Mouse (Mus musculus) forebrain, embryonic 14.5 days (tissue): ENCODE results near the gene Bcr. TPM values are rescaled to one million over a fixed set of nuclear protein-coding genes. Genes with fewer than 3 reads are reported as not detected.

Experiments used
- ATAC-seq: fragments of 200-750 bp; cut with Nextera tagmentation; 2 replicates; pipeline ENCODE4 v1.8.0; 2017; ENCODE audit warnings: mild to moderate bottlenecking, moderate library complexity
- DNase-seq: peaks from one replicate; pipeline ENCODE4 v3.0.0-alpha.2; 2015; ENCODE audit warnings: low spot score
- H3K27ac ChIP-seq: fragments of 300-500 bp; sonication (generic); 2 replicates; pipeline ENCODE4 v1.5.1; 2014; ENCODE audit warnings: low read depth, mild to moderate bottlenecking, control low read depth, low read length, moderate library complexity
- H3K27me3 ChIP-seq: fragments of 300-500 bp; sonication (generic); replicated peaks from 2 replicates; pipeline ENCODE4 v1.6.1; 2014; ENCODE audit warnings: low read length, control low read depth, mixed read lengths; ENCODE audit not compliant: control insufficient read depth, insufficient read depth
- H3K36me3 ChIP-seq: fragments of 300-500 bp; sonication (generic); 2 replicates; pipeline ENCODE4 v1.6.1; 2014; ENCODE audit warnings: low read length, control low read depth; ENCODE audit not compliant: control insufficient read depth, insufficient read depth
- H3K4me1 ChIP-seq: fragments of 300-500 bp; sonication (generic); 2 replicates; pipeline ENCODE4 v1.6.1; 2014; ENCODE audit warnings: antibody characterized with exemption, low read length, control low read depth; ENCODE audit not compliant: control insufficient read depth, insufficient read depth
- H3K4me2 ChIP-seq: fragments of 300-500 bp; sonication (generic); 2 replicates; pipeline ENCODE4 v1.6.1; 2014; ENCODE audit warnings: mild to moderate bottlenecking, control low read depth, low read length
- H3K4me3 ChIP-seq: fragments of 300-500 bp; sonication (generic); 2 replicates; pipeline ENCODE4 v1.5.1; 2014; ENCODE audit warnings: low read depth, low read length, control low read depth
- H3K9ac ChIP-seq: fragments of 300-500 bp; sonication (generic); 2 replicates; pipeline ENCODE4 v1.6.1; 2014; ENCODE audit warnings: mild to moderate bottlenecking, low read length, control low read depth, moderate library complexity
- H3K9me3 ChIP-seq: fragments of 300-500 bp; sonication (generic); replicated peaks from 2 replicates; pipeline ENCODE4 v1.6.1; 2016; ENCODE audit warnings: low read length, control low read depth, mixed read lengths; ENCODE audit not compliant: control insufficient read depth
- WGBS: fragments of 180-500 bp; shearing (Covaris S2); extraction: QIAGEN DNeasy Blood & Tissue Kit; methylation state at CpG from one replicate; pipeline ENCODE4 v1.1.7; 2014; 5-methylcytosine and 5-hydroxymethylcytosine counted together
- polyA plus RNA-seq: library from polyadenylated mRNA; unstranded; fragments of >200 nt; fragmentation: Nextera tagmentation; extraction: Ambion mirVana; gene quantifications from 2 replicates; pipeline ENCODE4 v1.2.1, GENCODE M21; 2014

Gene Bcr
- polyA plus RNA-seq, 1 experiment from 2014 or later, result 12.6 TPM

DNA sequence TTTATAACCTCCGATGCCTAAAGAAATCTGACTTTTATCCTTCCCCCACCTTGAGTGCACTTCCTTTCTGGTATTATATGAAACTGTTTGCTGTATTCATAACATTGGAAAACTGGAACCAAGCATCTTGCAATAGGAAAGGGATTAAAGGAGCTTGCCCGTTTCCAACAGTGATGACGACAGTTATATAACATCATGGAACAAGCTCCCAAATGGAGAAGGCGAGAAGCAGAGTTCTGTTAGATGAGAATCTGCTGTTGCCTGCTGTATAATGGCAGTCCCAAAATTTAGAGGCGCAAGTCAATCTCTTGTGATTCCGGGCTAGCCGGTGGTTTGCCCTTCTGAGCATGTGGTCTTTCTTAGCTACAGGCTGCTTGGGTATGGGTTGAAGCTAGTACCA, 34.8 kb downstream of the Bcr start:
- no peak for DNase-seq
- peaks cover 20% of the 10 kb centered on the region for H3K4me1 ChIP-seq

GRCm38 (mm10) chr10:75098446-75099183, 38.2 kb downstream of the Bcr start:
- no peak overlapping the region for H3K4me3 ChIP-seq
- no peaks in the 10 kb centered on the region for H3K36me3 ChIP-seq
- peaks cover 17% of the 10 kb centered on the region for H3K4me1 ChIP-seq
- H3K4me2 ChIP-seq, result no peak overlapping the region
- H3K27me3 ChIP-seq, result no peaks in the 10 kb centered on the region
- peak overlapping the region; percentile 41; the same call in 1 of the 2 replicates for H3K27ac ChIP-seq
- DNase-seq (peak; percentile 41), ATAC-seq (peak; percentile 60; the same call in 1 of the 2 replicates)
- H3K9ac ChIP-seq, result 0 out of 2 replicates have a peak overlapping the region, but pooled peaks have one; percentile 0
- 45% methylated on average over 10 of the region's 10 CpGs for WGBS
- no peaks in the 10 kb centered on the region for H3K9me3 ChIP-seq

More for the DNA sequence above, 34.8 kb downstream of the Bcr start:
- ATAC-seq, result no peak
- H3K4me2 ChIP-seq, result no peak overlapping the region
- H3K9ac ChIP-seq, result no peak overlapping the region
- no peaks in the 10 kb centered on the region for H3K27me3 ChIP-seq
- 96% methylated on average over 7 of the region's 7 CpGs for WGBS
- no peaks in the 10 kb centered on the region for H3K36me3 ChIP-seq
- no peaks in the 10 kb centered on the region for H3K9me3 ChIP-seq
- H3K27ac ChIP-seq, result no peak overlapping the region
- H3K4me3 ChIP-seq, result no peak overlapping the region

DNA sequence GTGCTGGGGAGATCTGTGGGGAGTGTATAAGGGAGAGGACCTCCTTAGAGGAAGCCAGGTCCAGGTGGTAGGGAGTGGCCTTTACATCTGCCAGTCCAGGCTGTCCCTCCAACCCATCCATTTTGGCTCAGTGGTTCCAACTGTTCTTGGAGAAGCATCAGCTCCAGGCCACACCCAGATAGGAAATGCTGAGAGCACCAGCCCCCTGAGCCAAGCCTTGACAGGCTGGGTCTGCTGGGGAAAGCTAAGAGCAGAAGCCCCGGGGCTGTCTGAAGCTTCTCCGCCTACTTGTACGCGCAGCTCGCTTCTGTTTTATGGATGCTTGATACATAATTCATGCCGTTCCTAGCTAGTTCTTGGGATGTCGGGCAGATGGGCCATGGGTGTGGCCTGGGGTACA, 39.9 kb downstream of the Bcr start:
- no peaks in the 10 kb centered on the region for H3K9me3 ChIP-seq
- ATAC-seq, result no peak
- WGBS, result 77% methylated on average over 7 of the region's 7 CpGs
- no peak overlapping the region for H3K4me2 ChIP-seq
- no peaks in the 10 kb centered on the region for H3K36me3 ChIP-seq
- H3K9ac ChIP-seq, result no peak overlapping the region
- H3K4me3 ChIP-seq, result no peak overlapping the region
- DNase-seq, result peak; percentile 51
- no peak overlapping the region for H3K27ac ChIP-seq
- H3K4me1 ChIP-seq, result peaks cover 25% of the 10 kb centered on the region
- H3K27me3 ChIP-seq, result no peaks in the 10 kb centered on the region

GRCm38 (mm10) chr10:75103502-75103901, 43.1 kb downstream of the Bcr start:
- Histone ChIP-seq H3K9me3 (no peaks in the 10 kb centered on the region), H3K4me1 (peaks cover 29% of the 10 kb centered on the region), H3K9ac (no peak overlapping the region), H3K27me3 (no peaks in the 10 kb centered on the region), H3K4me3 (no peak overlapping the region), H3K27ac (no peak overlapping the region), H3K4me2 (no peak overlapping the region), H3K36me3 (no peaks in the 10 kb centered on the region)
- ATAC-seq, result no peak
- DNase-seq, result no peak
- 90% methylated on average over 2 of the region's 2 CpGs for WGBS

DNA sequence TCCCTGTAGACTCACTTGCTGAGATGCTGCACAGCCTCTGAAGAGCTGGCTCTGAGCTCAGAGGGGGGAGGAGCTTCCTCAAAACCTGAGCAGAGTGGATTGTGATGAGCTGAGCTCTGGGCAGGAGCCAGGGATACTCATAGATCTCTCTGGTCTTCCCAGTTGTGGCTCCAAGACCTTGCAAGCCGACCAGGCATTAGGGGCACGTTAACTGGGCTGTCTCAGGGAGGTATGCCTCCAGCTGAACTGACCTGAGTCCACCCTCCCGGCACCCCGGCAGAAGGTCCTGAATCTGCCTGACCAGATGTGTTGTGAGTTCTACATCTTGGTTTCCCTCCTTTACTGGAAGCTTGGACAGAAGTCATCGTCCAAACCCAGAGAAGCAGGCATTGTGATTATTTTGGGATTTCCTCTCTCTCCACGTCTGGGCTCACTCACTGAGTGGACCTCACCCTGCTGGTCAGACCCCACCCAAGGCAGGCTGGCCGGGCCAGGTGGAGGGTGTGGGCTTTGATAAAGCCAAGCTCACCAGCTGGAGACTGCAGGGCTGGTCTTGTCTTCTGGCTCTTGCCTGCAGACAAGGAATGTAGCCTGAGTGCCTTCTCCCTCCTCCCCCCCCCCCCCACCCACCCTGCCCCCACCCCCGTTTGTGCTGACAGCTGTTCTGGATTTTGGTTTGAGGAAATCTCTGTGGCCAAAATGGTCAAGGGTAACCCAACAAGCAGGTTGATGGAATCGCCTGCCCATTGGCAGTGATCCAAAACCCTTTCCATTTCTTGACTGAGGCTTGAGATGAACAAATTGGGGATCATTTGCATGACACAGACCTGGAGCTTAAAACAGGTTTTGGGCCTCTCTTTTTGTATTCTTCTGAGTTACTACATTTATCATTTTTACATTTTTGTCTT, 44.1 kb downstream of the Bcr start:
- DNase-seq, result peak; percentile 36
- WGBS, result 69% methylated on average over 9 of the region's 9 CpGs
- peak; percentile 29 for ATAC-seq
- Histone ChIP-seq H3K4me1 (peaks cover 25% of the 10 kb centered on the region), H3K27me3 (no peaks in the 10 kb centered on the region), H3K9me3 (no peaks in the 10 kb centered on the region), H3K36me3 (no peaks in the 10 kb centered on the region), H3K4me3 (no peak overlapping the region), H3K9ac (no peak overlapping the region), H3K27ac (no peak overlapping the region), H3K4me2 (no peak overlapping the region)

DNA sequence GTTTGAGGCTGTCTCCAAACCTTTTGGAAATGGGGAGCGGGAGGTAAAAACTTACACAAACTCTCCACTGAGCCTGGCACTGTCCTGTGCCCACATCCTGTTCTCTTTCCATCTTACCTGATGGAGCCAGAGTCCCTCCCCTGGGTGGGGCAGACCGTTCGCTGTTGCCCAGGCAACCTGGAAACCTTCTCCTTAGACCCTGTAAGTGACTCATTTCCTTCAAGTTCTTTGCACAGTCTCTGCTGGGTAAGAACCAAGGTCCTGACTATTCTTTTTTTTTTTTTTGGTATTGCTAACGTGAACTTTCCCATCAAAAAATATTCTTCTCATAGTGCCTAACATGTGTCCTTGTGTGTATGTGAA, 44.7 kb downstream of the Bcr start:
- WGBS, result 68% methylated on average over 4 of the region's 4 CpGs
- H3K27ac ChIP-seq, result no peak overlapping the region
- H3K4me2 ChIP-seq, result no peak overlapping the region
- DNase-seq (no peak), ATAC-seq (no peak)
- no peak overlapping the region for H3K4me3 ChIP-seq
- H3K4me1 ChIP-seq, result peaks cover 25% of the 10 kb centered on the region
- H3K27me3 ChIP-seq, result no peaks in the 10 kb centered on the region
- H3K36me3 ChIP-seq, result no peaks in the 10 kb centered on the region
- H3K9me3 ChIP-seq, result no peaks in the 10 kb centered on the region
- no peak overlapping the region for H3K9ac ChIP-seq

GRCm38 (mm10) chr10:75105687-75106086, 45.3 kb downstream of the Bcr start:
- WGBS, result 97% methylated on average over 5 of the region's 5 CpGs
- Histone ChIP-seq H3K27ac (no peak overlapping the region), H3K36me3 (no peaks in the 10 kb centered on the region), H3K9me3 (no peaks in the 10 kb centered on the region), H3K4me3 (no peak overlapping the region), H3K4me1 (peaks cover 20% of the 10 kb centered on the region), H3K27me3 (no peaks in the 10 kb centered on the region), H3K9ac (no peak overlapping the region), H3K4me2 (no peak overlapping the region)
- DNase-seq (no peak), ATAC-seq (no peak)

DNA sequence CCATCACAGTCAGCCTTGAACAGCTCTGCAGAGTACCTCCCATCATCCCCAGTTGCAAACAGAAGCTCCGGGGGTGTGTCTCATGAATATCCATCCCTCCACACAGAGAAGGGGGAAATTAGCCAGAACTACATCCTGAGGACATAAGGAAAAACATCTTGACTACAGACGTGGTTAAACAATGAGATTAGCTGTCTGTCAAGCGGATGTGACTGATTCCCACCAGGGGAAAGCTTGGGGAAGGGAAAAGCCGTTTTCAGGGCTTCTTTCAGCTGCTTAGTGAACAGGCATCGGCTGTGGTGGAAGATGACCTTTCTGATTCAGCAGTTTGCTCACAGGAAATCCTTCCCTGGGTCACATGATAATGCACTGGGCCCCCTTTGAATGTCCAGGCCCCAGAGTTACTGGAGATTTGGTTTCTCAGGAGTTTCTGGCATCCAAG, 46.6 kb downstream of the Bcr start:
- ATAC-seq (no peak), DNase-seq (peak; percentile 37)
- WGBS, result 24% methylated on average over 5 of the region's 5 CpGs
- H3K36me3 ChIP-seq, result no peaks in the 10 kb centered on the region
- H3K4me3 ChIP-seq, result no peak overlapping the region
- 0 out of 2 replicates have a peak overlapping the region, but pooled peaks have one; percentile 24 for H3K27ac ChIP-seq
- H3K9me3 ChIP-seq, result no peaks in the 10 kb centered on the region
- no peak overlapping the region for H3K4me2 ChIP-seq
- H3K4me1 ChIP-seq, result peaks cover 20% of the 10 kb centered on the region; the same call in 1 of the 2 replicates
- H3K27me3 ChIP-seq, result no peaks in the 10 kb centered on the region
- H3K9ac ChIP-seq, result no peak overlapping the region
